Mouse (Mus musculus) hematopoietic stem cell, adult 5-6 weeks (primary cell): ENCODE results near the gene Atp5g2. TPM values are rescaled to one million over a fixed set of nuclear protein-coding genes. Genes with fewer than 3 reads are reported as not detected.
"Not testable (repeated sequence)": the region's sequence is repeated elsewhere in the genome, so short reads cannot be mapped to it uniquely, and the experiment has no call there.

Source experiments
- ATAC-seq, 2 experiments: fragments of 125-278 bp in 1 of 2; replicated peaks in 1 of 2; 2 replicates each; pipeline ENCODE4 v1.8.0; 2016 to 2017; ENCODE audit warnings: inconsistent platforms in 2 of 2, mild to moderate bottlenecking in 2 of 2, moderate number of reproducible peaks in 2 of 2, low read depth in 1 of 2, moderate TSS enrichment in 1 of 2; ENCODE audit not compliant: low FRiP score in 2 of 2, poor library complexity in 2 of 2, severe bottlenecking in 2 of 2, insufficient read depth in 1 of 2, low TSS enrichment in 1 of 2
- total RNA-seq: library from RNA; stranded (forward); fragments of 172-1452, 232-1000 nt; gene quantifications from 2 replicates; pipeline ENCODE4 v1.2.3, GENCODE M21; 2017

Gene Atp5g2
- total RNA-seq, 1 experiment from 2014 or later, result 78.4 TPM

DNA sequence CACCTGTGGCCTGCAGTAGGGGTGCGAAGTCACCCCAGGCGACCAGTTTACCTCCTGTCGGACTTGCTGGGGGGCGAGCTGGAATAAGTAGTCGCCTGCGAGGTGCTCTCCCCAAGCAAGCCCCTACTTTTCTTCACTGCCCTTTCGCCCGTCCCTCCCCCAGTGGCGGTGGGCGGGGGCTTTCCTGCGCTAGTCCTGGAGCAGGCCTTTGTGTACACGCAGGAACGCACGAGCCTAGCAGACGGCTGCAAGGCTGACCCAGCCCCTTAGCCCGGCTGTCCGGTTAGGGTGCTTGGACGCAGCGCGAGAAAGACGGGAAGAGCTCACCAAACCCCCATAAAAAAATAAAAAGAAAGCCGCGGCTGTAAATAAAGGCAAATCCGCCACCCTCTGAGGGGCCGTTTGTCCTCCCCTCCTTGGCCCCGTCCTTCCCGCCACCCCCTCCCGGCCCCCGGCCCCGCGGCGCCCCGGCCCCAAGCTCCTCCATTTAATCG, 384 bp downstream of the Atp5g2 start:
- 0 out of 4 replicates have a peak, but pooled peaks of 1 of the 2 experiments have one; percentile 22 for ATAC-seq

DNA sequence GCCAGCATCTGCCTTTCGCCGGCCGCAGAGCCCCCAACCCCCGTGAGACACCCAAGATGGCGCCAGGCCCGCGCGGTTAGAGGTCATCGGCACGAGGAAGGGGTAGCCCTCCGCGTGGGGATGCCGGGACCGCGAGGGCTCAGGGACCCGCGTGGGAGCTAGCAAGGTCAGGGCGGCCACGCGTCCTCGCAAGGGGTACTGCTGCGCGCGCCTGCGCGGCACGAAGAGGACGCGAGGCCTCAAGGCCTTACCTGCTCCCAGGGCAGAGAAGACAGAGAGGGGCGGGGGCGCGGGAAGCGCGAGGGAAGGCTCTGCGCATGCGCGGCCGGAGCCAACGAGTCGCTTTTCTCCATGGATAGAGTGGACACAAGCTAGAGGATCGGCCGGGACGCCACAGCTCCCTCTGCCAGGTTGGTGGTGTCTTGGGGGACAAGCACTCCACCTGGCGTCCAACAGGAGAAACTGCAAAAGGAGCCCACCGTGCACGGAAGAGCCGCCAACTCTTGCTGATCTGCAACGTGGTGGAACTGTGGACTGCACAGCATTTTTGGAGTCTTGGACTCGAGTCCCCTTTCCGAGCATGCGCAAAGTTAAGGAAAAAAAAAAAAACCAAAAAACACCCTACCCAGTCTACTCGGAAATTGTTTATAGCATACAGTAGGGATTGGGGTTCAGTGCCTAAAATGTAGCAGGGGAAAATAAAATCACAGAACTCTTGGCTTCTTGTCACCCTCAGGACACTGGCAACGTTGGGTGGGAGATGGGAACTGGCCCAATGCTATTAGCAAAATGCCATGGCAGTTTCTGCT, 1.2 kb downstream of the Atp5g2 start:
- ATAC-seq, result peak; percentile 95 to 98

DNA sequence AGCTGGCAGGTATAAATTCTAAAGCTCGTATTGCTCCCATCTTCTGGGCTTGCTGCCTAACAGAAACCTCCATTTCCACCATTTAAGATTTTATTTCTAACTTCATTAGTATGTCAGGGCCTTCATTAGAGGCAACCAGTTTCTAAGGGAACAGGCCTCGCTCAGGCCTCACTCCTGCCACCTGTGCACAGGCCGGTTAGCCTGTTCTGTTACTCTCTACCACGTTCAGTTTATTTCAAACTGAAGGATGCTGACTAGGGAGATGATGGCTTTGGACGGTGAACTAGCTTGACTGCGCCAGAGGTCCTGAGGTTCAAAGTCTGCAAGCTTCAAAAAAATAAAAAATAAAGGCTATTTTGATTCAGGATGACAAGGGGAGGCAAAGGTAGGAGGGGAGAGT, 1.9 kb downstream of the Atp5g2 start:
- no peak for ATAC-seq

DNA sequence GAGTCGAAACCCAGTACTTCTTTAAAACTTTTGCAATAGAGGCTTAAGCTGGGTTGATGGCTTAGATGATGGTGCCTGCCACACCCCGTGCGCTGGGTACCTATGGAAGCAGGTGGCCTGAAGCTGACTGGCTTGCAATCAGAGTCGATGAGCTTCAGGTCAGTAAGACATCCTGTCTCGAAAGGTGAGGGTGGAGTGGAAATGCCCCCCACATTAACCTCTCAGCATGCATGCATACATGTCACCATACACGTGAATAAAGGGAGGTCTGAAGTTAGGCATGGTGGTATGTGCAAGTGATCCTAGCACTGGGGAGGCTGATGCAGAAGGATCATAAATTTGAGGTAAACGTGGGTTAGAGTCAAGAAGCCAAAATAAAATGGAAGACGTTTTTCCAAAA, 2.6 kb downstream of the Atp5g2 start:
- ATAC-seq, result no peak

DNA sequence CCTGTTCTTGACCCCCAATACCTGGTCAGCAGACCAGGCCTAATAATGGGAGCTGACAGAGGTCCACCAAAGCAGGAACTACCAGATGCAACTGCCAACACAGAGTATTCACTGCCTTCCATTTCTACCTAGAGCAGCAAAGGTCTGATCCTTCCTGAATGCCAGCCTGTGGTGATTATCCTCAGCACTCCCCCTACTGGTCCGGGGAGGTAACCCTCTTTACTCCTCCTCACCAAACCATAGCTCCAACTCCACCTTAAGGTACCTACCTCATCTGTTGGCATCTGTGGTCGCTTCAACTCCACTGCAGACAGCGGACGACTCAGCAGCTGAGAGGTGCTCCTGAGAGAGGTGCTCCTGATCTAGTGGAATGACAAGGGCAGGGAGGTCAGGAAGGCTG, 6.7 kb downstream of the Atp5g2 start:
- ATAC-seq, result peak; percentile 78 to 85

DNA sequence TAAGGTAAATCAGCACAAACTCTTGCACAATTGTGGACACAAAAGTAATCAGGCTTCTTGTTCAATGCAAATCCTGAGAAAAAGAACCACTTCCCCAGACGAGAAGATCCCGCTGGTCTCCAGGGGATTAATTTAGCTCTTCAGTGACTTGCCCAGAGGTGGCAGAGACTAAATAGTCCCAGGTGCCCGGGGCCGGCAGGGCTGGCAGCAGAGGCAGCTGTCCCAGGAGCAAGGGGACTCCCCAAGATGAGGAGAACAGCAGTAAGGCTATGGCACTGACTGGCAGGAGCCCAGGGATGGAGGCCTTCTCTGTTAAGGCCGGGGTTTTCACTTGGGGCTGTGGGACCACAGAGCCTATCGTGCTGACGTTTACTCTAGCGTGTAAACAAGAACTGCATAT, 8.3 kb downstream of the Atp5g2 start:
- ATAC-seq, result no peak

DNA sequence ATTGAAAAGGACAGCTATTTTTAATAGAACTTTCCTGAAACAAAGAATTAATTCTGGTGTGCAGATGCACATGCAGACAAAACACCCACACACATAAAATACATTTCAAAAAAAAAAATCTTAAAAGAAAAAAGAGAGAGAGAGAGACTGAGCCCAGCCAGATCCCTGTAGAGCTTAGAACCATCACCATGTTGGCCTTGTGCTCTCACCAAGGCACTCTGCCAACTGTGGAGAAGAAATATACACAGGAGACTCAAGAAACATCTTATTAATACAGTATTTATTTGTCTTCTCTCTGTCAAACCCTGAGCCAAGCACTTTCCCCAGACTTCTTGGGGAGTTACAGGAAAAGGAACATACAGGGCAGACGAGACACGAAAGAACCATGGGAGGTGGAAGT, 9.6 kb downstream of the Atp5g2 start:
- not testable (repeated sequence) for ATAC-seq

DNA sequence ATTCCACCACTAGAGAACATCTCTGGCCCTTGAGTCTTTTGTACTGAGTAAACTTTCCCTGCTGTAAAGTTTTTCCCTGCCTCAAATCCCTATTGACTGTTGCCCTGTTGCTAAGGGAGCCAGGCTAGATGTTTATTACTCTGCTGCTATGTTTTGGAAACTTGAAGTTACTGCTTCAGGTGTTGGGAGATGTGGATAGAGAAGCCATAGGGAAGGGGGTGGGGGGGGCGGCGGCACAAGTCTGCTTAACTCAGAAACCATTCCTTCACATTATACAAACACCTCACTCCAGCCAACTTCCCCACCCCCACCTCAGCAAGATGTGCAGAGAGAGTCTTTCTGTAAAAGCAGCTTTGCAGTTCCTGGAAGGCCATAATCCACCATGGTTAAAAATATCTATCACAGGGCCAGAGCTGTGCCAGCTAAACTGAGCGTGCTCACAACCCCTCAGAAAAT, 14.2 kb downstream of the Atp5g2 start:
- ATAC-seq, result no peak

DNA sequence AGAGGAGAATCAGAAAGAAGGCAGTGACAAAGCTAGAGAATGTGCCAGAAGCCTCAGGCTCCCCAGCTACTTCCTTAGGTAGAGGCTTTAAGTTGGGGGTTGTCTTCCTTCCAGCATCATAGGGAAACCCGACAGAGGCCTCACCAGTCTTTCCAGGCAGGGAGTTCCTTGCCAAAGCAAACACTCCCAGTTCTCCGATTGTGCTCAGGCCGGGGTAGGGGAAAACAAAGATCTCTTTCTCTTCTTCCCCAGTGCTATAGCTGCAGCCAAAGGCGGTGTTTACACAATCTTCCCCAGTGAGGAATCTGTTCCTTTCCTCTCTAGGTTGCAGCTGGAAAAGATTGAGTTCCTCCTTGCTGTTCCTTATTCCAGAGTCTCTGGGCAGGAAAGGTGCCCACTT, 15.5 kb downstream of the Atp5g2 start:
- ATAC-seq, result no peak

DNA sequence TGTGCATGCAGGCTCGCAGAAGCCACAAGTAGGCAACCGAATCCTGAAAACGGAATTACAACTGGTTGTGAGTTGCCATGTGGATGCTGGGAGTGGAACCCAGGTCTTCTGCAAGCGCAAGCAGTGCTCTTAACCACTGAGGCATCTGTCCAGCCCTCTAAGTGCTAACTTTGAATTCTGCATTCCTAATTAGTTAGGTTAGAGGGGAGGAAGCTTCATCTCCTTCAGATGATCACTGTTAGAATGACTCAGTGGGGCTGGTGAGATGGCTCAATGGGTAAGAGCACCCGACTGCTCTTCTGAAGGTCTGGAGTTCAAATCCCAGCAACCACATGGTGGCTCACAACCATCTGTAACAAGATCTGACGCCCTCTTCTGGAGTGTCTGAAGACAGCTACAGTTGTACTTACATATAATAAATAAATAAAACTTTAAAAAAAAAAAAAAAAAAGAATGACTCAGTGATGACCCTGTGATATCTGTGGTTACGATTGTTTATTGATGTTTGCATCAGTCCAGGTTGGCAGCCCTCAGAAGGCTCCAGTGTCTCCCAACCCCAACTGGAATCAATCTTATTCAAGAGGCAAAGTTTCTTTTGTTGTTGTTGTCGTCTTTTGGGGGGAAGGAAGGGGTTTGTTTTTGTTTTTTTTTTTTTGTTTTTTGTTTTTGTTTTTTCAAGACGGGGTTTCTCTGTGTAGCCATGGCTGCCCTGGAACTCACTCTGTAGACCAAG, 20.1 kb downstream of the Atp5g2 start:
- not testable (repeated sequence) for ATAC-seq

DNA sequence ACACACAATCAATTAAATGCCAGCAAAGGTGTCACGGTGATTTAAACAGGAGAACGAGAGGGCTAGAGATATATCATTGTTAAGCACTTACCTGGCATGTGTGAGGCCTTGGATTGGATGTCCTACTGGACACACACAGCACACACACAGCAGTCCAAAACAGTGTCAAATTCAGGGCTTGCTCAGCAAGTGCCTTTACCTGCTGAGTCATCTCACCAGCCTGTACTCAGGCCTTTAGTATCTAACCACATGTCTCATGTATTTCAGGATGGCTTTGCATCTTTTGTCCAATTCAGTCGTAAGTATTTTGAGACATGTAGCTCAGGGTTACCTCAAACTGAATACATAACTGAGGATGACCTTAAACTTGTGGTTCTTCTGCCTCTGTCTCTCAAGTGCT, 21.0 kb downstream of the Atp5g2 start:
- ATAC-seq, result no peak

DNA sequence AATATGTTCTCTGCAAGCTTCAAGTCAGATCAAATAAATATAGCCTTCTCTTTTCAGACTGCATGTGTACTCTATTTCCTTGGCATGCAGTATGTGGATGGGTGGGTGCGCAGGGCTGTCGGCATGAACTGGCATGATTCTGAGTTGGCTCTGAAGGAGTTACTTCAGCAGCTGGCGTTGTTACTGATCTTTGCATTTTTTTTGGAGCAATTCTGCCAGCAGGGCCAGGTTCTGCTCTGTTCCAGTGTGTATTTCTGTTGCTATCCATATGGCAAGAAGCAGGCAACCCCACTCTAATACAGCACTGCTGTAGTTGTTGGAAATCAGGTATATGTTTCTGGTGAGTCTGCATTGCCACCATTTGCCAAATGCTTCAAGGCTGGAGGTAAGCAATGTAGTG, 36.3 kb downstream of the Atp5g2 start:
- ATAC-seq, result no peak

DNA sequence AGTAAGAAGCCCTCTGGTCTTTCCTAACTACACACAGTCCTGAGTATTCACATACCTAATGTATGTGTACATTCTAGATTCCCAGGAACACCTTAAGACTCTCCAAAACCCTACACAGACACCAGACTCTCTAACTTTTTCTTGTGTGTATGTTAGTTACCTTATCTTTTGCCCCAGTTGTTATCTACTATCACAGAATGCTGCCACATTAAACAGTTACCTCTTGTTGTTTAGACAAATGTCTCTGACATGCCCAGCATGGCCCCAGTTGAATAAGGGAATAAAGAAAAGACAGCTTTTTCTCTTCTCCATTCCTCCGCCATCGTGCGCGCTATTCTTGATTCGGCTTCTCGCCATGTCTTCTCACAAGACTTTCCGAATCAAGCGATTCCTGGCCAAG, 37.5 kb downstream of the Atp5g2 start:
- ATAC-seq, result no peak

DNA sequence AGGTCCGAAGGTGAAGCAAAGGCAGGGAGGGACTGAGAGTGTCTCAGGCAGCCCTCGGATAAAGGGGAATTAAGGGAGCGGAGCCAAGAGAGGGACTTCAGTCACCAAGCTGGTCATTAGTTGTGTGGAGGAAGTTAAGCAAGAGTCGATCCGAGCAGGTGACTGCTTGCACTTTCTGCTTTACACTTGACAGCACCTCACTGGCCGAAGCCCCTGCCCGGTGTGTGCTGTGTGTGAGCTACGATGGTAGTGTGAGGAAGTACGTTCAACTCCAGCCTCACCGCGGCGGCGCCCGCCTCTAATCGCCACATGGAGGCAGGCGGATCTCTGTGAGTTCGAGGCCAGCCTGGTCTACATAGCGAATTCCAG, 46.5 kb downstream of the Atp5g2 start:
- peak; percentile 58 to 73 for ATAC-seq

DNA sequence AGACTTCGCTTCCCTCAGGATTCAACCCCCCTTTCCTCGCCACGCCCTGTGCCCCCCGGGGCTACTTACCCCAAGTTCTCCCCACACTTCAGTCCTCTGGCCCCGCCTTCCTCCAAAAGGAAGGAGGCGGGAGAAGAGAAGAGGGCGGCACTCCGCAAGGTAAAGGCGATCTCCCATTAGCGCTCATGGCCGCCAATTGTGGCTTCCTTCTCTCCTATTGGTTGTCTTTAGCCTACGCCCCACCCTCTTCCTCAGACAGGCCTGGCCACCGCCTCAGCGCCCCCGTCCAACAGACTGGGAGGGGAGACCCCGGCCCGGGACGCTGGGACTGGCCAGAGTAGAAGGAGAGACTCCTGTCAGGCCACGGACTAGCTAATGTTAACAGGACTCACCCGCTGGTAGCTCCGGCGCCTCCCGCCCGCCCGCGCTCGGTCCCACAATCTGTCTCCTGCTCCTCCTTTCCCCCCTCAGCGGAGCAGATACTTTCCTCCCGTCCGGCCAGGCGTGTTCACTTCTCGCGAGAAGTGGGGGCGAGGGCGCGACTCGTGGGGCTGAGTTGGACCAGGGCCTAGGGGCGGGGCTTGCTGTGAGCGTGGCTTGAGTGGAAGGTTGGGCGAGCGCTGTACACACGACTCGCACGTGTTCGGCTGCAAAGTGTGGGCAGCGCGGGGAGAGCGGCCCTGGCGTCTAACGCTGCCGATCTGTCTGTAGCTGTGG, 47.0 kb downstream of the Atp5g2 start, which contains the start of the genes Gm28047 and Atf7:
Gene Gm28047, minus strand, starts transcription at position 98 of the 717 bp plus-strand sequence.
Gene Atf7, minus strand, starts transcription at position 495 of the 717 bp plus-strand sequence.
- peak; percentile 93 to 94 for ATAC-seq

DNA sequence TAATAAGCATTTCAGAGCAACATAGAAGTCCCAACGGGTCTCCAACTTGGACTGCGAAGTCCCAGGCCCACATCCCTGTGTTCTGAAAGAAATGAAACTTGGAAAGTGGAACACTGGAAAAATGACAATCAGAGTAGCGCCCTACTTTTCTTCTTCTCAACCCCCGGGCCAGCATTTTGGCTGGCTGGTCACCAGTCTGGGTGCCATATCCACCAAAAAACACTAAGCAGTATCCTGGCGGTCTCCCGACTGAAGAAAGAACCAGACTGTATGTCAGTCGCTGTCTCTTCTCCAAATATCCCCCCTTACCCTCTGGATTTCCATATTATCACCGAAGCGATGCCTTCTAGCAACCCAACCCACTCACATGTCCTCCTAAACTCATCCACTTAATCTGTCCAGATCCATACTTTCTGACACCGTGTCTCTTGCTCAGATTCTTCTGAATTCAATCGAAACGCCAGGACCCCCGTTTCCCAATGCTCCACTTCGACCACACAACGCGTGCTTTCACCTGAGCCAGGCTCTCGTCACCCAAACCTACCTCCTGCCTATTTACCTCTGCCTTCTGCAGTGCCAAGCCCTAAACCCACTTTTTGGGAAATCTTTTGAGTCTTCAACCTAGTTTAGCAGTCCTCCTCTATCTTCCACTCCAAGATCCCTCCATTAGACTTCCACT, 47.7 kb downstream of the Atp5g2 start:
- ATAC-seq, result peak; percentile 0 to 4; a peak in 1 of 4 replicates

DNA sequence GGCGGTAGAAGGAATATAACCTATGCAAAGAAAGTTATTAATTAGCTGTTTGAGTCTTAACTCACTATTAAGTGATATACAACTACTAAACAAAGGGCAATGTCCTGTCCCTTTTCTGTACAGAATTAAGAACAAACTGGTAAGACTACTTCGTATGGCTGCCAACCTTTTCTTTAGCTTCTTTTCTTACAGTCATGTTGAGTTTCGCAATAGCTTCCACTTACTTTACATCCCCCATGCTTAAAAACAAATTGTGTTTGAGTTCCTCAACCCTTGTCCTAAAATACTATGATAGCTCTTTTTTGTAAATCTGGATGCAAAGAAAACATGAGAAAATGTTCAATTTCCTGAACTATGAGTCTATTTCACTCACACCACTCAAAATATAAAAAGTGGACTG, 49.0 kb downstream of the Atp5g2 start:
- no peak for ATAC-seq
